Mouse (Mus musculus) lung, embryonic 15.5 days (tissue): Measurements from ENCODE around the gene Lrrc1. TPM values are rescaled to one million over a fixed set of nuclear protein-coding genes. Genes with fewer than 3 reads are reported as not detected.

Source experiments
- ATAC-seq: fragments of 200-750 bp; cut with Nextera tagmentation; 2 replicates; pipeline ENCODE4 v1.8.0; 2017; ENCODE audit warnings: moderate number of reproducible peaks, borderline replicate concordance; ENCODE audit not compliant: low FRiP score, low TSS enrichment; ENCODE audit errors: extremely low read depth
- H3K27ac ChIP-seq: fragments of 300-500 bp; sonication (generic); 2 replicates; pipeline ENCODE4 v1.5.1; 2015; ENCODE audit warnings: moderate library complexity, mild to moderate bottlenecking, inconsistent platforms
- H3K27me3 ChIP-seq: fragments of 300-500 bp; sonication (generic); 2 replicates; pipeline ENCODE4 v1.6.1; 2015; ENCODE audit warnings: inconsistent platforms
- H3K36me3 ChIP-seq: fragments of 300-500 bp; sonication (generic); 2 replicates; pipeline ENCODE4 v1.6.1; 2015; ENCODE audit warnings: inconsistent platforms
- H3K4me1 ChIP-seq: fragments of 300-500 bp; sonication (generic); 2 replicates; pipeline ENCODE4 v1.6.1; 2015; ENCODE audit warnings: inconsistent platforms
- H3K4me2 ChIP-seq: fragments of 300-500 bp; sonication (generic); 2 replicates; pipeline ENCODE4 v1.6.1; 2015; ENCODE audit warnings: inconsistent platforms, mild to moderate bottlenecking, moderate library complexity
- H3K4me3 ChIP-seq: fragments of 300-500 bp; sonication (generic); 2 replicates; pipeline ENCODE4 v1.5.1; 2015; ENCODE audit warnings: mild to moderate bottlenecking, inconsistent platforms
- H3K9ac ChIP-seq: fragments of 300-500 bp; sonication (generic); 2 replicates; pipeline ENCODE4 v1.6.1; 2015; ENCODE audit warnings: inconsistent platforms
- H3K9me3 ChIP-seq: fragments of 300-500 bp; sonication (generic); 2 replicates; pipeline ENCODE4 v1.6.1; 2016; ENCODE audit warnings: inconsistent platforms
- WGBS: fragments of 180-500 bp; shearing (Covaris S2); methylation state at CpG from one replicate; pipeline ENCODE4 v1.1.7; 2015; 5-methylcytosine and 5-hydroxymethylcytosine counted together
- polyA plus RNA-seq: library from polyadenylated mRNA; unstranded; fragments of >200 nt; fragmentation: Nextera tagmentation; extraction: Ambion mirVana; gene quantifications from 2 replicates; pipeline ENCODE4 v1.2.1, GENCODE M21; 2015

The Lrrc1 gene
- polyA plus RNA-seq, 1 experiment from 2014 or later = 11.4 TPM

- no peaks in the 10 kb centered on the region for H3K36me3 ChIP-seq
- no peaks in the 10 kb centered on the region for H3K27me3 ChIP-seq
- H3K9ac ChIP-seq = no peak overlapping the region
- no peak overlapping the region for H3K4me2 ChIP-seq
- WGBS = 55% methylated on average over 3 of the region's 3 CpGs
- ATAC-seq = peak; percentile 54; the same call in 1 of the 2 replicates
- H3K4me3 ChIP-seq = no peak overlapping the region
- no peak overlapping the region for H3K27ac ChIP-seq
- peaks cover 31% of the 10 kb centered on the region for H3K4me1 ChIP-seq
- no peaks in the 10 kb centered on the region for H3K9me3 ChIP-seq
Measured at GRCm38 (mm10) chr9:77411830-77412425, 132.7 kb downstream of the Lrrc1 start.

DNA sequence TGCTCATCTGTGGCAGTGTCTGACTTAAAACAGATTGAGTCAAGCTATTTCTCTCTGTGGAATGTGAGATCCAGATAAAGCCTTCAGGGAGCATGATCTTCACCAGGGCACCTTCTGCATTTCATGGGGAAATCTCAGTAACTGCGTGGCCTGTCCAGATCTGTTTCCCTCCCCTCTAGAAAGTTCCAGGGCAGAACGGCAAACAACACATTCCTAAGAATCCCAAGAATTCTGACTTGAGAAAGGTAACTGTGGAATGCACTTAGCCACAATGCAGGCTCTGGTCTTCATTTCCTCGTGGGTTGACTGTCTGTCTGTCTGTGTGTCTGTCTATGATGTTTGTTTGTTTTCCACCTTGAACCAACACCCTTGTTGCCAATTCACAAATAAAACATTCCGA, 133.7 kb downstream of the Lrrc1 start:
- Histone ChIP-seq H3K9ac (no peak overlapping the region), H3K9me3 (no peaks in the 10 kb centered on the region), H3K27ac (peak overlapping the region; percentile 8; the same call in 1 of the 2 replicates), H3K4me2 (no peak overlapping the region), H3K36me3 (no peaks in the 10 kb centered on the region), H3K4me3 (no peak overlapping the region), H3K27me3 (no peaks in the 10 kb centered on the region), H3K4me1 (peaks cover 31% of the 10 kb centered on the region)
- ATAC-seq = no peak
- 26% methylated on average over 4 of the region's 4 CpGs for WGBS

GRCm38 (mm10) chr9:77410524-77410923, 134.1 kb downstream of the Lrrc1 start:
- no peaks in the 10 kb centered on the region for H3K36me3 ChIP-seq
- H3K27ac ChIP-seq = peak overlapping the region; percentile 8; the same call in 1 of the 2 replicates
- peaks cover 31% of the 10 kb centered on the region for H3K4me1 ChIP-seq
- no peak overlapping the region for H3K9ac ChIP-seq
- no peaks in the 10 kb centered on the region for H3K27me3 ChIP-seq
- no peak overlapping the region for H3K4me3 ChIP-seq
- H3K9me3 ChIP-seq = no peaks in the 10 kb centered on the region
- H3K4me2 ChIP-seq = no peak overlapping the region
- 65% methylated on average over 7 of the region's 7 CpGs for WGBS
- ATAC-seq = no peak

GRCm38 (mm10) chr9:77408053-77408603, 136.5 kb downstream of the Lrrc1 start:
- H3K9me3 ChIP-seq = no peaks in the 10 kb centered on the region
- H3K4me3 ChIP-seq = no peak overlapping the region
- ATAC-seq = no peak
- no peak overlapping the region for H3K4me2 ChIP-seq
- no peak overlapping the region for H3K27ac ChIP-seq
- H3K4me1 ChIP-seq = peaks cover 31% of the 10 kb centered on the region
- H3K9ac ChIP-seq = no peak overlapping the region
- WGBS = 37% methylated on average over 6 of the region's 6 CpGs
- no peaks in the 10 kb centered on the region for H3K36me3 ChIP-seq
- no peaks in the 10 kb centered on the region for H3K27me3 ChIP-seq

DNA sequence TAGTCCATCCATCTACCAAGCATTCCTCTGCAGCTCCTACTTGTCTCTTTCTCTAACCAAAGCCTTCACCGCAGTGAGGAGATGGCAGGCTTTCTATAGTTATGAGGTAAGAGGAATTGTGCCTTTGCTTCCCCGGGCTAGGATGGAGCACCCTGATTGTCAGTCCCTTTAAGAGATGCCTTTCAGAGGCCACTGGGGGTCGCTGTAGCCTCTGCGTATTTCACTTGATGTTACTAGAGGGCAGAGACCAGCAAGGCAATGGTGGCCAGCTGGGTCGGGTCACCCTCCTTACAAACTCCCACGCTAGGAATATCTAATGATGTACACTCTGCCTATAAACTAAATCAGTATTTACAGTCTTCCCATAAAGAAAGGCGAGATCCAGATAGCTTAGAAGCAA, 137.8 kb downstream of the Lrrc1 start:
- no peak overlapping the region for H3K9ac ChIP-seq
- H3K4me3 ChIP-seq = no peak overlapping the region
- no peaks in the 10 kb centered on the region for H3K9me3 ChIP-seq
- H3K36me3 ChIP-seq = no peaks in the 10 kb centered on the region
- no peak for ATAC-seq
- no peak overlapping the region for H3K4me2 ChIP-seq
- no peaks in the 10 kb centered on the region for H3K27me3 ChIP-seq
- H3K27ac ChIP-seq = no peak overlapping the region
- peaks cover 22% of the 10 kb centered on the region for H3K4me1 ChIP-seq
- WGBS = 57% methylated on average over 7 of the region's 7 CpGs

DNA sequence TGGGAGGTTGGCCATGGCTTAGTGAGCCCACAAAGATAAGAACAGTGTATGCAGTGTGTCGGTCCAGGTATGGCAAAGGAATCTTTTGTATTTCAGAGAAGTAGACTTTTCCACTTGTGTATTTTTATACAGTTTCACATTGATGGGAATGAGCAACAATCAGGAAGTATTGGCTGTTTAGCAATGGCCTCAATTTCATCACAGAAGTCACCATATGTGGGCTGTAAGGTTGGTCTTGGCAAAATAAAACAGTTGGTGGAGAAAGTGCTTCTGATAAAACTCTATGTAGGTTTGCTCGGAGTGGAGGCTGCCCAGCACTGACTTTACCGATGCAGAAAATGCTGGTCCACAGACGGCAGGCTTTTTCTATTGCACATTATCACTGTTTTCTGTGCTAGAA, 140.2 kb downstream of the Lrrc1 start:
- no peak overlapping the region for H3K4me2 ChIP-seq
- 42% methylated on average over 4 of the region's 4 CpGs for WGBS

DNA sequence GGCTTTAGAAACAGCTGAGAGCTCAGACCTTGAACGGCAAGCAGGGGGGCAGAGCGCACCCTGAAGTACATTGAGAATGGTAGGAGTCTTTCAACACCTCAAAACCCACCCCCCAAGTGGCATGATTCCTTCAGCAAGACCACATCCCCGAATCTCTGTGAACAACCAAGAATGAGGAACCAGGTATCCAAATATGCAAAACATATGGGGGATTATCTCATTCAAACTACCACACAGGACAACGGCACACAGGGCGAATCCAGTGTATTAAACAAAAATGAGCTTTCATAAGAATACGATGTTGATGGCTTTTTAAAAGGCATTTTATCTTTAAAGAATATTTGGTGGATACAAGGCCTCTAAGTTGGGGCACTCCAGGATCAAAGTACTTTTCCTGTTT, 140.7 kb downstream of the Lrrc1 start:
- Histone ChIP-seq H3K4me2 (no peak overlapping the region), H3K4me3 (no peak overlapping the region), H3K27ac (no peak overlapping the region), H3K9me3 (no peaks in the 10 kb centered on the region), H3K4me1 (peaks cover 8% of the 10 kb centered on the region; the same call in 1 of the 2 replicates), H3K9ac (no peak overlapping the region), H3K27me3 (no peaks in the 10 kb centered on the region), H3K36me3 (no peaks in the 10 kb centered on the region)
- WGBS = 71% methylated on average over 6 of the region's 6 CpGs
- ATAC-seq = no peak

More for the DNA sequence above, 140.2 kb downstream of the Lrrc1 start:
- Histone ChIP-seq H3K4me1 (peaks cover 8% of the 10 kb centered on the region; the same call in 1 of the 2 replicates), H3K36me3 (no peaks in the 10 kb centered on the region), H3K9ac (no peak overlapping the region), H3K27me3 (no peaks in the 10 kb centered on the region), H3K9me3 (no peaks in the 10 kb centered on the region), H3K4me3 (no peak overlapping the region), H3K27ac (no peak overlapping the region)
- no peak for ATAC-seq

DNA sequence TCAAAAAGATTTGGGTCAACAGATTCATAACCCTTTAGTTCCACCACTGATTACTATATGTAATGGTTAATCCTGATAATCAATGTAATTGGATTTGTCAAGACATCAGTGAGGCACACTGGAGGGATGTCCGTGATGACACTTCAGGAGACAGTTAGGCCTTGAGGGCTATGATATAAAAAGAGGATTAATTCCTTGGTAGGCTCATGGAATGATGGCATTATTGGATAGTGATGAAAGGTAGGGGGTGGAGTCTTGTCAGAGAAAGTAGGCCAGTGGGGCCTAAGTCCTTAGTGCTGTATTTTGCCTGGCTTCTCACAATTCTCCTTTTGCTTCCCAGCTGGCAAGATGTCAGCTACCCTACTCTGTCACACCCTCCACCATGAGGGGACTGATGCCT, 141.7 kb downstream of the Lrrc1 start:
- Histone ChIP-seq H3K9me3 (no peaks in the 10 kb centered on the region), H3K4me3 (no peak overlapping the region), H3K27me3 (no peaks in the 10 kb centered on the region), H3K4me2 (no peak overlapping the region), H3K27ac (no peak overlapping the region), H3K9ac (no peak overlapping the region), H3K36me3 (no peaks in the 10 kb centered on the region), H3K4me1 (peaks cover 5% of the 10 kb centered on the region; the same call in 1 of the 2 replicates)
- WGBS = 94% methylated on average over 1 of the region's 1 CpGs
- no peak for ATAC-seq

GRCm38 (mm10) chr9:77399801-77400200, 144.9 kb downstream of the Lrrc1 start:
- Histone ChIP-seq H3K27ac (no peak overlapping the region), H3K27me3 (no peaks in the 10 kb centered on the region), H3K36me3 (no peaks in the 10 kb centered on the region), H3K4me1 (no peaks in the 10 kb centered on the region), H3K9ac (no peak overlapping the region), H3K9me3 (no peaks in the 10 kb centered on the region), H3K4me2 (no peak overlapping the region), H3K4me3 (no peak overlapping the region)
- 88% methylated on average over 5 of the region's 5 CpGs for WGBS
- ATAC-seq = no peak

- Histone ChIP-seq H3K4me3 (no peak overlapping the region), H3K4me2 (no peak overlapping the region), H3K36me3 (no peaks in the 10 kb centered on the region), H3K27ac (no peak overlapping the region), H3K9me3 (no peaks in the 10 kb centered on the region), H3K4me1 (no peaks in the 10 kb centered on the region), H3K9ac (no peak overlapping the region), H3K27me3 (no peaks in the 10 kb centered on the region)
- ATAC-seq = no peak
- 74% methylated on average over 13 of the region's 13 CpGs for WGBS
Measured at GRCm38 (mm10) chr9:77398856-77399631, 145.6 kb downstream of the Lrrc1 start.

DNA sequence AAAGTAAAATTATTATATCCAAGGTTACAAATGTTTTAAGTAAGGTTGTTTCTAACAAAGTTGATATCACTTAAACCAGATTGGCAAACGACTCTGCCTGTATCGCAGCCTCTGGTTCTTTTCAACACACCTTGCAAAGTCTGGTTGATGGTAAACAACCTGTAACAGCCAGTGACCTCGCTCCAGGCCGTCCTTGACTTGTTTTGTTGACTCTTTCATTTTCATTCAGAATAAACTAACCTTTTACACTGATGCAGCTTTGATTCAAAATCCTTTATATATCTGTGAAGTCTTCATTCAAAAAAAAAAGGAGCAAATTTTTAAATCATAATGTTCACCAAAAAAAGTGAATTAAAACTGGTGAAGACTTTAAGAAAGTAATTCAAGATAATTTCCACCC, 147.6 kb downstream of the Lrrc1 start:
- Histone ChIP-seq H3K4me2 (no peak overlapping the region), H3K27ac (no peak overlapping the region), H3K9ac (no peak overlapping the region), H3K36me3 (no peaks in the 10 kb centered on the region), H3K4me1 (no peaks in the 10 kb centered on the region), H3K9me3 (no peaks in the 10 kb centered on the region), H3K27me3 (no peaks in the 10 kb centered on the region), H3K4me3 (no peak overlapping the region)
- WGBS = 48% methylated on average over 4 of the region's 4 CpGs
- ATAC-seq = no peak

DNA sequence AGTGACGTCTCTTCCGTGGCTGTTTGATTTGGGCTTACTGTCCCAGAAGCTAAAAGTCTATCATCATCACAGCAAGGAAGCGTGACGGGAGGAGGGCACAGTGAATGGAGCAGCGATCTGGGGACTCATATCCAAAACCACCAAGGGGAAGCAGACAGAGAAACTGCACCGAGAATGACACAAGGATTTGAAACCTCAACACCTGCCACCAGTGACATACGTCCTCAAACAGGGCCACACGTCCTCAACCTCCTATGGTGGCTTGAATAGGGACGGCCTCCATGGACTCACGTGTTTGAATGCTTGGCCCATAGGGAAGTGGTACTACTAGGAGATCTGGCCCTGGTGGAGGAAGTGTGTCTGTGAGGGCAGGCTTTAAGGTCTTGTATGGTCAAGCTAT, 153.4 kb downstream of the Lrrc1 start:
- Histone ChIP-seq H3K4me2 (no peak overlapping the region), H3K4me1 (no peaks in the 10 kb centered on the region), H3K27ac (no peak overlapping the region), H3K36me3 (no peaks in the 10 kb centered on the region), H3K9ac (no peak overlapping the region), H3K9me3 (no peaks in the 10 kb centered on the region), H3K27me3 (no peaks in the 10 kb centered on the region), H3K4me3 (no peak overlapping the region)
- ATAC-seq = no peak
- 89% methylated on average over 10 of the region's 10 CpGs for WGBS
